Mouse (Mus musculus): Measurements from ENCODE around the gene Msh4. TPM values are rescaled to one million over a fixed set of nuclear protein-coding genes. Genes with fewer than 3 reads are reported as not detected.
A peak's percentile ranks its signal among the peaks of the same experiment; 100 is the strongest.

Msh4 gene
- polyA plus RNA-seq, 1 experiment from 2014 or later = 0.12 TPM

- no peak for ATAC-seq (ENCODE audit: insufficient number of reproducible peaks, insufficient read depth, low FRiP score, low read depth)
- WGBS = 53% methylated on average over 7 of the region's 7 CpGs
- Histone ChIP-seq H3K9ac (ENCODE audit: low read length) (peak overlapping the region; percentile 98), H3K4me2 (ENCODE audit: low read length) (peak overlapping the region; percentile 86), H3K9me3 (ENCODE audit: control insufficient read depth, low read length) (no peaks in the 10 kb centered on the region), H3K27me3 (ENCODE audit: control insufficient read depth, insufficient read depth, low read length) (no peaks in the 10 kb centered on the region), H3K27ac (replicated peaks in 1 of 2; ENCODE audit: control insufficient read depth in 1 of 2, insufficient read depth in 1 of 2, low read depth in 2 of 2, low read length in 2 of 2) (no peak overlapping the region; a peak in 2 of 4 replicates), H3K4me3 (ENCODE audit: control insufficient read depth in 1 of 2, insufficient read depth in 1 of 2, low read depth in 1 of 2, low read length in 2 of 2) (peak overlapping the region; percentile 26 to 79), H3K4me1 (ENCODE audit: control insufficient read depth in 2 of 2, insufficient read depth in 2 of 2, low read length in 2 of 2) (peaks cover 9 to 41% of the 10 kb centered on the region in 2 experiments), H3K36me3 (ENCODE audit: control insufficient read depth, insufficient read depth, low read length) (peaks cover 60% of the 10 kb centered on the region)
Measured at GRCm38 (mm10) chr3:153910489-153910888, 4.6 kb upstream of the Msh4 start.

- no peaks in the 10 kb centered on the region for H3K9me3 ChIP-seq (ENCODE audit: control insufficient read depth, low read length)
- ATAC-seq (ENCODE audit: insufficient number of reproducible peaks, insufficient read depth, low FRiP score, low read depth) = no peak
- H3K4me3 ChIP-seq (ENCODE audit: control insufficient read depth in 1 of 2, insufficient read depth in 1 of 2, low read depth in 1 of 2, low read length in 2 of 2) = 0 out of 4 replicates have a peak overlapping the region, but pooled peaks of 1 of the 2 experiments have one; percentile 10
- WGBS = 65% methylated on average over 5 of the region's 5 CpGs
- no peak overlapping the region for H3K27ac ChIP-seq (replicated peaks in 1 of 2; ENCODE audit: control insufficient read depth in 1 of 2, insufficient read depth in 1 of 2, low read depth in 2 of 2, low read length in 2 of 2)
- H3K4me1 ChIP-seq (ENCODE audit: control insufficient read depth in 2 of 2, insufficient read depth in 2 of 2, low read length in 2 of 2) = peaks cover 9 to 41% of the 10 kb centered on the region in 2 experiments
- H3K36me3 ChIP-seq (ENCODE audit: control insufficient read depth, insufficient read depth, low read length) = peaks cover 76% of the 10 kb centered on the region
- peak overlapping the region; percentile 86 for H3K4me2 ChIP-seq (ENCODE audit: low read length)
- no peak overlapping the region for H3K9ac ChIP-seq (ENCODE audit: low read length)
- H3K27me3 ChIP-seq (ENCODE audit: control insufficient read depth, insufficient read depth, low read length) = no peaks in the 10 kb centered on the region
Measured at GRCm38 (mm10) chr3:153908919-153909318, 3.0 kb upstream of the Msh4 start.

DNA sequence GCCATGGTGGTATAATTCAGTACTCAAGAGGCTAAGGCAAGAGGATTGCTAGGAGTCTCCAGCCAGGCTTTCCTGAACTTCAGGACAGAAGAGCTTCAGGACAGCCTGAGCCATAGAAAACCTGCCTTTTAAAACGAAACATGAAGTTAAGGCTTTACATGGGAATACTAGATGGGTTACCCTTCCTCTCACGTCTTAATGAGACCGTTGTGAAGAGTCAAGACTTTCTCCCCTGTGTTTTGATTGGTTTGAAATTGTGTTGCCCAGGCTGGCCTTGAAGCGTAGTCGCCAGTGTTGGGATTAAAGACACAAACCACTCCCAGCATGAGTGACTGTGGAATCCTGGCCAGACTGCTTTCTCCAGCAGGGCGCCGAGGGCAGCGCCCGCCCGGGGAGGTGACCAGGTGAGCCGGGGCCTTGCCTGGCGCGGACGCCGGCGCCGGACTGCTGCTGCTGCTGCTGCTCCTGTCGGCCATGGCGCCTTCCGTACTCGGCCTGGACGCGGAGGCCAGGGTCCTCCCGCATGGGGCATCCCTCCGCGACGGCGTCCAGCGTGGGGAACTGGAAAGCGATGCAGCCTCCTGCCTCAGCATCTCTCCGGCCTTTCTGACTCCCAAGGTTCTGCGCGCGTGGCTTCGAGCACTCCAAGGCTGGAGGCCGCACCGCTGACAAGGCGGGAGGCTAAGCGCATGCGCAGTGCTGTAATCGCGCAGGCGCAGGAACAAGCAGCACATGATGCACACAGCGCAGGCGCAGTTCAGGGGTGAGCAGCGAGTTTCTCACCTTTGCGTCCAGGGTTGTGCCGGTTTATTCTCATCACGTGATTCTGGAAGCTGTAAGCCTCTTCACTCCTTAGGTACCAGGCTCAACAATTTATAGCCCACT, 445 bp downstream of the Msh4 start:
- no peaks in the 10 kb centered on the region for H3K9me3 ChIP-seq (ENCODE audit: control insufficient read depth, low read length)
- ATAC-seq (ENCODE audit: insufficient number of reproducible peaks, insufficient read depth, low FRiP score, low read depth) = no peak
- H3K4me2 ChIP-seq (ENCODE audit: low read length) = no peak overlapping the region
- peaks cover 1 to 32% of the 10 kb centered on the region in 2 experiments for H3K4me1 ChIP-seq (ENCODE audit: control insufficient read depth in 2 of 2, insufficient read depth in 2 of 2, low read length in 2 of 2)
- no peak overlapping the region for H3K9ac ChIP-seq (ENCODE audit: low read length)
- peaks cover 70% of the 10 kb centered on the region for H3K36me3 ChIP-seq (ENCODE audit: control insufficient read depth, insufficient read depth, low read length)
- no peaks in the 10 kb centered on the region for H3K27me3 ChIP-seq (ENCODE audit: control insufficient read depth, insufficient read depth, low read length)
- no peak overlapping the region for H3K27ac ChIP-seq (replicated peaks in 1 of 2; ENCODE audit: control insufficient read depth in 1 of 2, insufficient read depth in 1 of 2, low read depth in 2 of 2, low read length in 2 of 2)
- WGBS = 79% methylated on average over 49 of the region's 49 CpGs
- H3K4me3 ChIP-seq (ENCODE audit: control insufficient read depth in 1 of 2, insufficient read depth in 1 of 2, low read depth in 1 of 2, low read length in 2 of 2) = no peak overlapping the region

DNA sequence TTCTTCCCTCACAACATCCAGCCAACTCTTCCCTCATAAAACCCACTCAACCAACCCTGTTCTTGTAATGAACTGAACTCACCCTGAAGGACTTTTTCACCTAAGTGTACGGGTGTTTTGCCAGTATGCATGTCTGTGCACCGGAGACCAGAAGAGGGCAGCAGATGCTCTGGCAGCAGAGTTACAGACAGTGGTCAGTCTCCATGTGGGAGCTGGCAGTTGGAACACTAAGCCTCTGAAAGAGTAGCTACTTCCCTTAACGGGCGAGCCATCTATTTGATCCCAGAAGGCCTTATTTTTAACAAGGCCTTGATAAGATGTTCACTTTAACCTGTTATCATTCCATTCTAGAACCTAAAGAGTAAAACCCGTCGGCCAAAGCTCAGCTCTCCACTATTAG, 1.4 kb downstream of the Msh4 start:
- Histone ChIP-seq H3K4me2 (ENCODE audit: low read length) (no peak overlapping the region), H3K27ac (replicated peaks in 1 of 2; ENCODE audit: control insufficient read depth in 1 of 2, insufficient read depth in 1 of 2, low read depth in 2 of 2, low read length in 2 of 2) (no peak overlapping the region), H3K27me3 (ENCODE audit: control insufficient read depth, insufficient read depth, low read length) (no peaks in the 10 kb centered on the region), H3K4me1 (ENCODE audit: control insufficient read depth in 2 of 2, insufficient read depth in 2 of 2, low read length in 2 of 2) (peaks cover 0 to 23% of the 10 kb centered on the region in 2 experiments; a peak in 2 of 4 replicates), H3K9me3 (ENCODE audit: control insufficient read depth, low read length) (no peaks in the 10 kb centered on the region), H3K9ac (ENCODE audit: low read length) (no peak overlapping the region), H3K4me3 (ENCODE audit: control insufficient read depth in 1 of 2, insufficient read depth in 1 of 2, low read depth in 1 of 2, low read length in 2 of 2) (no peak overlapping the region), H3K36me3 (ENCODE audit: control insufficient read depth, insufficient read depth, low read length) (peaks cover 61% of the 10 kb centered on the region)
- 54% methylated on average over 6 of the region's 6 CpGs for WGBS
- no peak for ATAC-seq (ENCODE audit: insufficient number of reproducible peaks, insufficient read depth, low FRiP score, low read depth)

DNA sequence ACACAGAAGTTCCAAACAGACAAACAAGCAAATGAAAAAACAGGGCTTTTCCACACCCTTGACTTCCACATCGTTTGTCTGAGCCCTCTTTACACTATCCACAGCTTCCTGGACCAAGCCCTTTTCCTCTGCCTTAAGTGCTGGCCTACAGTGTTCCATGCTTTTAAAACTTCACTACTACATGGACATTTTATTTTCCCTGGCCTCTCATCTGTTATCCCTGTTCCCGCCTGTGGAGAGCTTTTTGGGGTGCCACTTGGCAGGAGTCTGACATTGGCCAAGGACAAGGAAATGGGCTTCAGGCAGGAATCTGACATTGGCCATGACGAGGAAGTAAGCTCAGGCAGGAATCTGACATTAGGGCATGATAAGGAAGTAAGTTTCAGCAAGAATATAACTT, 3.3 kb downstream of the Msh4 start:
- ATAC-seq (ENCODE audit: insufficient number of reproducible peaks, insufficient read depth, low FRiP score, low read depth) = no peak
- Histone ChIP-seq H3K9me3 (ENCODE audit: control insufficient read depth, low read length) (no peaks in the 10 kb centered on the region), H3K9ac (ENCODE audit: low read length) (no peak overlapping the region), H3K4me1 (ENCODE audit: control insufficient read depth in 2 of 2, insufficient read depth in 2 of 2, low read length in 2 of 2) (peaks cover 0 to 6% of the 10 kb centered on the region in 2 experiments; a peak in 1 of 4 replicates), H3K36me3 (ENCODE audit: control insufficient read depth, insufficient read depth, low read length) (peaks cover 41% of the 10 kb centered on the region), H3K4me2 (ENCODE audit: low read length) (no peak overlapping the region), H3K4me3 (ENCODE audit: control insufficient read depth in 1 of 2, insufficient read depth in 1 of 2, low read depth in 1 of 2, low read length in 2 of 2) (no peak overlapping the region), H3K27ac (replicated peaks in 1 of 2; ENCODE audit: control insufficient read depth in 1 of 2, insufficient read depth in 1 of 2, low read depth in 2 of 2, low read length in 2 of 2) (no peak overlapping the region; a peak in 2 of 4 replicates), H3K27me3 (ENCODE audit: control insufficient read depth, insufficient read depth, low read length) (no peaks in the 10 kb centered on the region)
- WGBS = 43% methylated on average over 3 of the region's 3 CpGs

DNA sequence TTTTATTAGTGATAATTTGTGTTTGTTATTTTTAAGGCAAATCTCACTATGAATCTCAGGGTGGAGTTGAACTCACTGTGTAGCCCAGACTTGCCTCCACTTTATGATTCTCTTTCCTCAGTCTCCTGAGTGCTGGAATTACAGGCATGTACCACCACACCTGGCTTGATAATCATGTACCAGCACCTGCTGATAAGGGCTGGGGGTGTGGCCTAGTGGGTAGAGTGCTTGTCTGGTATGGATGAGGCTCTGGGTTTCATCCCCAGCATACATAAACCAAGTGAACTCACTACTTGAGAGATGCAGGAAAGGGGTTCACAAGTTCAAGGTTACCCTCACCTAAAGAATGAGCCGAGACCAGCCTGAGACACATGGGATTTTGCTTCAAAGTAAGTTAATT, 4.0 kb downstream of the Msh4 start:
- Histone ChIP-seq H3K4me2 (ENCODE audit: low read length) (no peak overlapping the region), H3K27ac (replicated peaks in 1 of 2; ENCODE audit: control insufficient read depth in 1 of 2, insufficient read depth in 1 of 2, low read depth in 2 of 2, low read length in 2 of 2) (no peak overlapping the region), H3K9ac (ENCODE audit: low read length) (no peak overlapping the region), H3K4me1 (ENCODE audit: control insufficient read depth in 2 of 2, insufficient read depth in 2 of 2, low read length in 2 of 2) (0 out of 4 replicates have a peak, but pooled peaks cover 0 to 3% of the 10 kb centered on the region in 2 experiments), H3K27me3 (ENCODE audit: control insufficient read depth, insufficient read depth, low read length) (no peaks in the 10 kb centered on the region), H3K4me3 (ENCODE audit: control insufficient read depth in 1 of 2, insufficient read depth in 1 of 2, low read depth in 1 of 2, low read length in 2 of 2) (no peak overlapping the region), H3K9me3 (ENCODE audit: control insufficient read depth, low read length) (no peaks in the 10 kb centered on the region), H3K36me3 (ENCODE audit: control insufficient read depth, insufficient read depth, low read length) (peaks cover 34% of the 10 kb centered on the region)
- WGBS = 71% methylated on average over 1 of the region's 1 CpGs
- no peak for ATAC-seq (ENCODE audit: insufficient number of reproducible peaks, insufficient read depth, low FRiP score, low read depth)

GRCm38 (mm10) chr3:153897216-153897615, 8.7 kb downstream of the Msh4 start:
- no peaks in the 10 kb centered on the region for H3K9me3 ChIP-seq (ENCODE audit: control insufficient read depth, low read length)
- no peak overlapping the region for H3K9ac ChIP-seq (ENCODE audit: low read length)
- H3K4me1 ChIP-seq (ENCODE audit: control insufficient read depth in 2 of 2, insufficient read depth in 2 of 2, low read length in 2 of 2) = 0 out of 4 replicates have a peak, but pooled peaks cover 0 to 3% of the 10 kb centered on the region in 2 experiments
- no peak for ATAC-seq (ENCODE audit: insufficient number of reproducible peaks, insufficient read depth, low FRiP score, low read depth)
- no peak overlapping the region for H3K4me2 ChIP-seq (ENCODE audit: low read length)
- H3K27ac ChIP-seq (replicated peaks in 1 of 2; ENCODE audit: control insufficient read depth in 1 of 2, insufficient read depth in 1 of 2, low read depth in 2 of 2, low read length in 2 of 2) = no peak overlapping the region
- no peaks in the 10 kb centered on the region for H3K27me3 ChIP-seq (ENCODE audit: control insufficient read depth, insufficient read depth, low read length)
- no peaks in the 10 kb centered on the region for H3K36me3 ChIP-seq (ENCODE audit: control insufficient read depth, insufficient read depth, low read length)
- H3K4me3 ChIP-seq (ENCODE audit: control insufficient read depth in 1 of 2, insufficient read depth in 1 of 2, low read depth in 1 of 2, low read length in 2 of 2) = no peak overlapping the region
- 60% methylated on average over 6 of the region's 6 CpGs for WGBS
